Comparison of ENCODE assay signal across 8 mouse cellular contexts in genomic region chr14:20180304-20180703, GRCm38 (mm10). TPM values are rescaled to one million over a fixed set of nuclear protein-coding genes. Genes with fewer than 3 reads are reported as not detected.
DNase-seq lines count a peak whose midpoint lies in the region; ATAC-seq and TF ChIP-seq lines count a peak whose summit lies in the region.

No protein-coding gene starts in this region.

- no peak for ATAC-seq in erythroblast, adult 5-6 weeks (replicated peaks; ENCODE audit: low FRiP score, poor library complexity, severe bottlenecking)
- ATAC-seq in liver, embryonic 13.5 days (ENCODE audit: low read depth) = peak; percentile 11; the same call in 1 of the 2 replicates

- peaks cover 62% of the 10 kb centered on the region for H3K79me2 ChIP-seq in C2C12 (ENCODE audit: control insufficient read depth, insufficient read depth)

- no peaks in the 10 kb centered on the region for H3K27me3 ChIP-seq in erythroblast, embryonic 14.5 days (ENCODE audit: control insufficient read depth)
- H3K27me3 ChIP-seq in C2C12 (ENCODE audit: control insufficient read depth, insufficient read depth, insufficient read length) = no peaks in the 10 kb centered on the region
- 0 out of 2 replicates have a peak, but pooled peaks cover 12% of the 10 kb centered on the region for H3K27me3 ChIP-seq in hindbrain, embryonic 10.5 days (ENCODE audit: insufficient read depth, poor library complexity, severe bottlenecking)
- no peaks in the 10 kb centered on the region for H3K27me3 ChIP-seq in liver, embryonic 13.5 days

- DNase-seq in hindbrain, embryonic 10.5 days (ENCODE audit: low spot score) = no peak
- no peak for DNase-seq in liver, embryonic 13.5 days
- DNase-seq in urinary bladder, adult 2 months (ENCODE audit: low spot score) = no peak
- no peak for DNase-seq in adipocyte (ENCODE audit: low spot score)
- DNase-seq in adrenal gland, adult 18-20 months (ENCODE audit: low spot score in 2 of 2) = no peak

- H3K4me3 ChIP-seq in erythroblast, embryonic 14.5 days (replicated peaks) = peak overlapping the region; percentile 95
- H3K4me3 ChIP-seq in C2C12 (ENCODE audit: insufficient read depth, poor library complexity, severe bottlenecking) = peak overlapping the region; percentile 69
- peak overlapping the region; percentile 69 for H3K4me3 ChIP-seq in hindbrain, embryonic 10.5 days
- peak overlapping the region; percentile 78 for H3K4me3 ChIP-seq in liver, embryonic 13.5 days (replicated peaks)

- H3K9ac ChIP-seq in liver, embryonic 13.5 days = peak overlapping the region; percentile 86

- peak overlapping the region; percentile 90 for H3K27ac ChIP-seq in hindbrain, embryonic 10.5 days
- H3K27ac ChIP-seq in liver, embryonic 13.5 days = peak overlapping the region; percentile 82

- peaks cover 35% of the 10 kb centered on the region for H3K36me3 ChIP-seq in erythroblast, embryonic 14.5 days (ENCODE audit: control insufficient read depth)
- H3K36me3 ChIP-seq in C2C12 (ENCODE audit: control insufficient read depth, insufficient read depth) = peaks cover 9% of the 10 kb centered on the region
- H3K36me3 ChIP-seq in hindbrain, embryonic 10.5 days = 0 out of 2 replicates have a peak, but pooled peaks cover 9% of the 10 kb centered on the region
- no peaks in the 10 kb centered on the region; the same call in 1 of the 2 replicates for H3K36me3 ChIP-seq in liver, embryonic 13.5 days

- peaks cover 64% of the 10 kb centered on the region for H3K4me1 ChIP-seq in erythroblast, embryonic 14.5 days (ENCODE audit: control insufficient read depth)
- H3K4me1 ChIP-seq in hindbrain, embryonic 10.5 days (replicated peaks) = peaks cover 68% of the 10 kb centered on the region
- H3K4me1 ChIP-seq in liver, embryonic 13.5 days (replicated peaks) = peaks cover 56% of the 10 kb centered on the region

- H3K79me3 ChIP-seq in C2C12 (ENCODE audit: low read depth) = peaks cover 55% of the 10 kb centered on the region

- no peak for TF ChIP-seq CTCF in C2C12 (IDR thresholded peaks at IDR 0.05; ENCODE audit: control insufficient read depth, insufficient read depth, insufficient read length)

- WGBS in hindbrain, embryonic 10.5 days = 7% methylated on average over 6 of the region's 6 CpGs
- under 1% methylated on average over 6 of the region's 6 CpGs for WGBS in liver, embryonic 13.5 days (ENCODE audit: insufficient replicate concordance)

- peak overlapping the region; percentile 95 for H3K4me2 ChIP-seq in liver, embryonic 13.5 days

- H3K9me3 ChIP-seq in erythroblast, embryonic 14.5 days (ENCODE audit: control insufficient read depth, low read length) = no peaks in the 10 kb centered on the region
- H3K9me3 ChIP-seq in hindbrain, embryonic 10.5 days = no peaks in the 10 kb centered on the region
- H3K9me3 ChIP-seq in liver, embryonic 13.5 days (replicated peaks) = no peaks in the 10 kb centered on the region

- peak overlapping the region; percentile 75 for H3ac ChIP-seq in C2C12 (ENCODE audit: control insufficient read depth, insufficient read length, low read depth)

TF ChIP-seq in C2C12, 6 proteins besides CTCF, POLR2A, EP300 and RAD21:
- TF ChIP-seq FOSL1 (IDR thresholded peaks at IDR 0.05; ENCODE audit: insufficient read depth, low read length, poor library complexity, severe bottlenecking) = no peak
- no peak for TF ChIP-seq MYOG (IDR thresholded peaks at IDR 0.05; ENCODE audit: control insufficient read depth, extremely low read depth, insufficient read length)
- TF ChIP-seq CEBPB (IDR thresholded peaks at IDR 0.05; ENCODE audit: low read depth) = no peak
- no peak for TF ChIP-seq MAX (IDR thresholded peaks at IDR 0.05)
- TF ChIP-seq USF1 (IDR thresholded peaks at IDR 0.05; ENCODE audit: low read depth) = no peak
- no peak for TF ChIP-seq MYOD1 (IDR thresholded peaks at IDR 0.05; ENCODE audit: control insufficient read depth, insufficient read length, low read depth)

RNA-seq across cellular contexts. Expression of gene Kcnk5, which starts 1.3 kb away (rescaled TPM):
- 1.6 and 1.9 TPM in 2 replicates for polyA plus RNA-seq in erythroblast, embryonic 14.5 days (2012)
- not detected in 2 replicates for total RNA-seq in erythroblast, adult 5-6 weeks (2015; ENCODE audit: low replicate concordance)
- 0.26 and 2.0 TPM in 2 replicates for total RNA-seq in erythroblast, adult 5-6 weeks (2017; ENCODE audit: low replicate concordance)
- 10.1 TPM for polyA plus RNA-seq in C2C12 (2012; fragmentation: generic; extraction: Trizol)
- 12.4 and 13.5 TPM in 2 replicates for polyA plus RNA-seq in hindbrain, embryonic 10.5 days (2016; fragmentation: Nextera tagmentation; extraction: Ambion mirVana)
- polyA plus RNA-seq in liver, embryonic 13.5 days (2015; fragmentation: Nextera tagmentation; extraction: Ambion mirVana) = 6.2 and 6.7 TPM in 2 replicates
- polyA plus RNA-seq in urinary bladder, adult 2 months (2012; rRNA removed) = 3.9 and 4.6 TPM in 2 replicates
- total RNA-seq in adrenal gland, adult 18-20 months (2021) = 10 to 100 TPM in 1 of 2 experiments, 1 to 10 TPM in 1; 4.3 to 10.7 TPM

RNA-seq across cellular contexts. Expression of gene Saysd1, which starts 42.0 kb away (rescaled TPM):
- polyA plus RNA-seq in erythroblast, embryonic 14.5 days (2012) = 0.13 and 0.26 TPM in 2 replicates
- total RNA-seq in erythroblast, adult 5-6 weeks (2015; ENCODE audit: low replicate concordance) = 1.9 TPM in 1 of 2 replicates, not detected in the other
- not detected in 2 replicates for total RNA-seq in erythroblast, adult 5-6 weeks (2017; ENCODE audit: low replicate concordance)
- polyA plus RNA-seq in C2C12 (2012; fragmentation: generic; extraction: Trizol) = 8.0 TPM
- polyA plus RNA-seq in hindbrain, embryonic 10.5 days (2016; fragmentation: Nextera tagmentation; extraction: Ambion mirVana) = 12.2 and 13.1 TPM in 2 replicates
- polyA plus RNA-seq in liver, embryonic 13.5 days (2015; fragmentation: Nextera tagmentation; extraction: Ambion mirVana) = 3.7 and 4.1 TPM in 2 replicates
- polyA plus RNA-seq in urinary bladder, adult 2 months (2012; rRNA removed) = 6.9 and 7.9 TPM in 2 replicates
- 1 to 10 TPM; 5.1 to 7.8 TPM for total RNA-seq in adrenal gland, adult 18-20 months (2021)
